Mouse (Mus musculus): ENCODE results near the gene Vps37d.
A peak's percentile ranks its signal among the peaks of the same experiment; 100 is the strongest.
"Not testable (repeated sequence)": the region's sequence is repeated elsewhere in the genome, so short reads cannot be mapped to it uniquely, and the experiment has no call there.

Vps37d gene

DNA sequence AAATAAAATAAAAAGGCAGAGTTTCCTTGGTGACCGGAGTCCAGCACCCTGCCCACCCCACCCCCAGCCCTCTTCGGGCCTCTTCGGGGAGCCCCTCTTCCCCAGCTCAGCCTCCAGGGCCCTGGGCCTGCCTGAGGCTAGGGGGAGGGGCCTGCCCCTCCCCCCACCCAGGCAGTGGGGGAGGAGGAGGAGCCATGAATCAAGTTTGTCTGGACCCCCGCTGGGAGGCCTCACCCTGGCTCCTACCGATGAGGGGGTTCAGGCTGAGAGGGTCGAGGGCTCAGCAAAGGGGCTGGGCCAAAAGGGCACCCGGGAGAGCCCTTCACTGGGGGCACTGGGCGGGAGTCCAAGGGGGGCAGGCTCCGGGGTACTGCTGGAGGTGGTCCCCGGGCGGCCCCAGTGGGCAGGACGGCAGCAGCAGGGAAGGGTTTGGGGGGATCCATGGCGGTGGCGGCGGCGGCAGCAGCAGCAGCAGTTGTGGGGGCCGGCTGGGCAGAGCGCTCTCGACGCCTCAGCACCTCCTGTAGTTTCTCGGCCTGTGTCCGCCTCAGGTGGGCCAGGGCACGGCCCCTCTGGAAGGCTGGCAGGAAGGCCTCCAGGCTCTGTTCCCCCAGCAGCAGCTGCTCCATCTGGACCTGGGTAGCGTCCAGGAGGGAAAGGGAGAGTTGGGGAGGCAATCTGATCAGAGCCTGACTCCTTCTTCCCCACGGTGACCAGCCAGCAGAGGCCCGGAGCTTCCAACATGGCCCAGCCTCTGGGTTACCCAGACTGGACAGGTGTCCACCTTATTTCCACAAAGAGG lies 4.5 kb downstream of the Vps37d start:
- DNase-seq (ENCODE audit: low spot score), result no peak

DNA sequence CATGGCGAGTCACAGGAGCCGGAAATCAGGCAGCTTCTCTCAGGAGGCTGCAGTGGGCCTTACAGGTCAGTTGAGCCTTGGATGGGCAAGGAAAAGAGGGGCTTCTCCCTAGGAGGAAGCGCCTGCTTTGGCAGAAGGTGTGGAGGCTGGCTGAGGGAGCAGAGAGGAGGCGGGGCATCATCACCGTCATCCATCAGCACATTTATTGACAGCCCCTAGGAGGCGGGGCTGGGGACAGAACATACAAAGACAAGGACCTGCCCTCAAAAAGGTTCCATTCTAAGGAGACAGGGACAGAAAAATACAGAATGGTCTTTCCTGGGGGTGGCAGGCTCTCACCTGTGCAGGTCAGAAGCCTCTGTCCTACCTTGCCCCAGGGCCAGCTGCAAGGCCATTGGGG lies 5.3 kb downstream of the Vps37d start:
- no peak for DNase-seq (ENCODE audit: low spot score)

GRCm38 (mm10) chr5:135072061-135072460 lies 6.0 kb downstream of the Vps37d start:
- DNase-seq (ENCODE audit: low spot score), result no peak

DNA sequence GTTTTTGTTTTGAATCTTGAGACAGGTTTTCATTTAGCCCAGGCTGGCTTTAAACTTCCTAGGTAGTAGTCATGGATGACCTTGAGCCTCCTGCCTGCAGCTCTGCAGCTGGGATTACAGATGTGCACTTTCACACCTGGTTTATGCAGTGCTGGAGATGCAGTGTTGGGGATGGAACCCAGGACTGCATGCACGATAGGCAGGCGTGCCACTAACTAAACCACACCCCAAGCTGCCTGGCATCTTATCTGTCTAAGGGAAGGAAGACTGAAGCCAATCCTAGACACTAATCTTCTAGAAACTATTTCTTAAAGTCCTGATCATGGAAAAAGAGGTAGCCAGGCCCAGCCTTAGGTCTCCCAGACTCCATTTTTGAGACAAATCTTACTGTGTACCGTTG lies 7.6 kb downstream of the Vps37d start:
- no peak for DNase-seq (ENCODE audit: low spot score)

DNA sequence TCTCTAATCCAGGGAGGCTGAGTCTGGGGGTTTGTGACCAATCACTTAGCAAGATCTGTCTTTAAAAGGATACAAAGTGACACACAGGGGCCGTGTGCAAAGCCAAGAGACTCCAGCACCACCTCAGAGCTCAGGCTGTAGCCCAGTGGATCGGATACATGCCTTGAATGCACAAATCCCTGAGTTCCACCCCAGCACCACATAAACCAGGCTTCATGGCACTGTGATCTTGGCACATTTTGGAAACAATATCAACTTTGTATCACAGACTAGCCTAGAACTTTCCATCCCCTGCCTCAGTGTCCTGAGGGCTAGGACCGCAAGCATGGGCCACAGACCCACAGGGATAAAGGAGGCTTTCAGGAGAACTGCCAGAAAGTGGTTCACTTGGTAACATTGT lies 12.1 kb downstream of the Vps37d start:
- no peak for DNase-seq (ENCODE audit: low spot score)

DNA sequence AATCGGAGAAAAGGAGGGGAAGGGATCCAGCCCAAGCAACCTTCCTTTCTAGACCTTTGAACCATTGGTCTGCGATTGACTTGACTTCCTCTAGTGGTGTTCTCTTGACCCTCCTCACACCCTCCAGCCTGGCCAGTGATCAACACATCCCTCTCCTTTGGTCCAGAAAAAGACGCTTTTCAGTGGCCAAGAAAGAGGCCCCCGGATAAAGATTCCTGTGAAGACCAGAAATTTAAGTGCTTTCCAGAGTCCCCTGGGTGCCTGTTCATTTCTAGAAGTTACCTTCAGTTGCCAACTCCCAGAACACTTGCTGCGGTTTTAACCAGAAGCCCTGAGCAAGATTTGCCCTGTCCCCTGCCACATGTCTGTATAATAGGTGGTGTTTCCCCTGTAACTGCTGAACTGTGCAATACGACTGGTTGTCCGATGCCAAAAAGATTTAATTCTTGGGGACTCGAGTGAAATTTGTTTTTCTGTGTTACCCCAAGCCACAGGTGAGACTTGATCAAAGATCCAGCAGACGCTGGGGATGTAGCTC lies 13.1 kb downstream of the Vps37d start, which contains the start of gene Bud23:
Gene Bud23 (minus strand): TSS at position 51 of the 538 bp plus-strand sequence.
- not testable (repeated sequence) for DNase-seq (ENCODE audit: low spot score)

DNA sequence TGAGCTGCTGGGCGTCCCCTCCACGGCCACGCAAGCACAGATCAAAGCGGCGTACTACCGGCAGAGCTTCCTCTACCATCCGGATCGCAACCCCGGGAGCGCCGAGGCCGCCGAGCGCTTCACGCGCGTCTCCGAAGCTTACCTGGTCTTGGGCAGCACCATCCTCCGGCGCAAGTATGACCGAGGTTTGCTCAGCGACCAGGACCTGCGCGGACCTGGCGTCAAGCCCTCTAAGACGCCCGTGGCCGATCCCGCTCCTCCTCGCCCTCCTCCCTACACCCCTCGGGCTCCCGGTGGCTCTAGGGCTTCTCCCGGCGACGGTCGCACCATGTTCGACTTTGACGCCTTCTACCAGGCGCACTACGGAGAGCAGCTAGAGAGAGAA lies 13.7 kb downstream of the Vps37d start:
- no peak for DNase-seq (ENCODE audit: low spot score)

DNA sequence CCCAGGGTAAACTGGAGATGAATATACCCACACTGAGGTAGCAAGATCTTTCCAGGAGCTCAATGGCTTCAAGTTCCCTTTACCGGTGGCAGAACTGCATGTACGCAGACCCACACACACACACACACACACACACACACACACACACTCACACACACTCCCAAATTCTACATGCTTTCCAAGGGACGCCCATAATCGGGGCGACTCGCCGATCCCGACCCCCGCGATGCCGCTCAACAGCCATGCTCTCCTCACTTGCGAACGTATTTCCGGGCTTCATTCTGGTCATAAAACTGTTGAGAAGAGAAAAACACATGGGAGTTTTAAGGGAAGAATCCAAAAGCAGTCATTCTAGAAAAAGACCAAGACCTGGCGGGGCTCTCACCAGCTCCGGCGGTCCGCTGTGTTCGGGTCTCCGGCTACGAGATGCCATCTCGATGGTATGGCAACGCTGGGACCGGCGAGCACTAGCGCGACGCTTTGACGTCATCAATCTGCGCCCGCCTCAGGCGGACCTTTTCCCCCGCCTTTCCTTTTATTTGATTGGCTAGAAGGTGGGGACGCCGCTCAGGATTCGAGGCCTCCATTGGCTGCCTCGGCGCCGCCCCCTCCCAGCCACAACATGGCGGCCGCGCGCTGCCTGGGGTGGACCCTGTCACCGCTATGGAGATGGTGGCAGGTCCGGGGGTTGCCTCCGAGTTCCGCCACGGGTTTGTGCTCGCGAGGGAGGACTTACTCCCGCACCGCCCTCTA lies 14.3 kb downstream of the Vps37d start, which contains the start of gene Dnajc30:
Gene Dnajc30 (plus strand): TSS at position 574 of the 753 bp plus-strand sequence.
- DNase-seq (ENCODE audit: low spot score), result peak; percentile 96

GRCm38 (mm10) chr5:135053356-135053755 lies 24.7 kb downstream of the Vps37d start:
- no peak for DNase-seq (ENCODE audit: low spot score)

DNA sequence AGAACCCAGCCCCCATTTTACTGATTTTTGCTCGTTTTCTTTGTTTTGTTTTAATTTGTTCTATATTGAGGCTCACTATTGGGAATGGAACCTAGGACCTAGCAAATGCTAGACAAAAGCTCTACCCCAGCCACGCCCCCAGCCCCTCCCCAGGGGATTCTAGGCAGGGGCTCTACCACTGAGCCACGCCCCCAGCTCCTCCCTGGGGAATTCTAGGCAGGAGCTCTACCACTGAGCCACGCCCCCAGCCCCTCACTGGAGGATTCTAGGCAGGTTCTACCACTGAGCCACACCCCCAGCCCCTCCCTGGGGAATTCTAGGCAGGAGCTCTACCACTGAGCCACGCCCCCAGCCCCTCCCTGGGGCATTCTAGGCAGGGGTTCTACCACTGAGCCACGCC lies 28.8 kb downstream of the Vps37d start:
- not testable (repeated sequence) for DNase-seq (ENCODE audit: low spot score)

- no peak for DNase-seq (ENCODE audit: low spot score)
Measured at GRCm38 (mm10) chr5:135048539-135048938, 29.5 kb downstream of the Vps37d start.

GRCm38 (mm10) chr5:135044575-135044974 lies 33.5 kb downstream of the Vps37d start:
- DNase-seq (ENCODE audit: low spot score), result no peak

- DNase-seq (ENCODE audit: low spot score), result no peak
Measured at GRCm38 (mm10) chr5:135042105-135042788, 35.8 kb downstream of the Vps37d start.

DNA sequence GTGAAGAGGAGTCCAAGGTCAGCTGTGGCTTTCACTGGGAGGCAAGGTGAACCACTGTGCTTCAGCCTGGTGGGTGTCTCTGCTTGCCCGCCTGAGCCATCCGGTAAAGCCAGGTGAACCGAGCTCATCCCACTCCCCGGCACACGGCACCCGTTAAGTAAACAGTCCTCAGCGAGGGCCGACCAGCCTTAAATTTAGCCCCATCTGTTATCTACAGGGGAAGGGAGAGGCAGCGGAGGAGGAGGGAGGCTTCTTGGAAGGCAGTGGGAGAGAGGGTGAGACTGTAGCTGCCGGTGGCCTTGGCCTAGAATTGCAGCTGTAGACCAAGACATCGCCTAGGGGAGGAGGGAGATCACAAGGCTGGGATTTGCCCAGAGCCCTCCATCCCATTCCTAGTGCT lies 37.3 kb downstream of the Vps37d start:
- DNase-seq (ENCODE audit: low spot score), result no peak

GRCm38 (mm10) chr5:135040059-135040458 lies 38.0 kb downstream of the Vps37d start:
- DNase-seq (ENCODE audit: low spot score), result no peak

- DNase-seq (ENCODE audit: low spot score), result no peak
Measured at GRCm38 (mm10) chr5:135039541-135039940, 38.5 kb downstream of the Vps37d start.

DNA sequence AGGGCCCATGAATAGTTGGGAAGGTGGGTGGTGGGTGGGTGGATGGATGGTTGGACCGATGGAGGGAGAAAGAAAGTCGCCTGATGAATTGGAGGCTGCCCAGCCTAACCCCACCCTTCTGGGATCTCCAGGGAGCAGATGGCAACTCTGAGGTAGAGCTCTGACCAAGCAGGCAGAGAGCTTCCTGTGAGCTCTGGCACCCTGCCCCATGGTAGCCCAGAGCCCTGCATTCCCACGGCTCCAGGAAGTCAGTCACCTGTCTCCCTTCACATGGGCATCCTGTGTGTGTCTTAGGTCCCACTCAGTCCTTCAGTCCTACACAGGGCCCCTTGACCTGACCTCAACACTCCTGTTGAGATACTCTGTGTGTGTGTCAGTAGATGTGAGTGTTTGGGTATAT lies 40.1 kb downstream of the Vps37d start:
- no peak for DNase-seq (ENCODE audit: low spot score)

DNA sequence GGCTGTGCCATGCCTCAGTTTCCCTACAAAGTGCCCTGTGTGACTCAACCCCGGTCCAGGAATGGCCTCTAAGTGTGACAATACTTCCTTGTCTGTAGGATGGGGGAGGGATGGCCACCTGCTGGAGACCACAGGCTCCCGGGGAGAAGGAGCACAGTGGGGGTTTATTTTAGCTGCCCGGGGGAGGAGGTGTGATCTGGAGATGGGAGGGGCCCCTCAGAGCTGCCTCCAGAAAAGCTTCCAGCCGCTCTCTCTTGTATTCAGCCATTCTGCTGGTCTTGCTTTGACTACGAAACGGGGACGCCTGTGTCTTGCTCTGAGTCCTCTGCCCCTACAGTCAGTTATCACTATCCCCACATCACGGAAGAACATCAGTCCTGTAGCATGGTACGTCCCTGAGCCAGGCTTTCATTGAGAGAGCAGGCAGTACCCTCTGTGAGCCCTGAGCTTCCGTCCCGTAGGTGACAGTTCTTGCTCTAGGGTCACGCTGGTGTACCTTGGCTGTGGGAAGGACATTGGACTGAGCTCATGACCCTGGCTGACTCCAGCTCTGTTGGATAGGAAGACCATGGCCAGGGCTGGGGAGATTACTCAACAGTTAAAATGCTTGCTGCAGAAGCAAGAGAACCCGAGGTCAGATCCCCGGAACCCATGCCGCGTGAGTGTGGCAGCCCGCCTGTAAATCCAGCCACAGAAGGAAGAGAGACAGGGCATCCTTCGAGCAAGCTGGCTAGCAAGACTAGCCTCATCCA lies 42.3 kb downstream of the Vps37d start:
- DNase-seq (ENCODE audit: low spot score), result no peak

DNA sequence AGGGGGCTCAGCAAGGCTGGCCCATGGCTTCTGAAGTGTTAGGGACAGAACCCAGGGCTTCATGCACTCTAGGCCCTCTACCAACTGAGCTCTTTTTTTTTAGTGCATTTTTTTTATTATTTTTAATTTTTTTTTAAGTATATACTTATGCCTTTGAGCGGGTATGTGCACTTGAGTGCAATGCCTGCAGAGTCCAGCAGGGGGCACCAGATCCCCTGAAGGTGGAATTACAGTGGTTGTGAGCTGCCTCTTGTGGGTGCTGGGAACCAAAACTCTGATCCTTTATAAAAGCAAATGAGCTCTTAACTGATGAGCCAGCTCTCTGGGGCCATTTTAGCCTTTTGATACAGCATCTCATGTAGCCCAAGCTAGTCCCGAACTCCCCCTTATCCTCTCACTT lies 43.5 kb downstream of the Vps37d start:
- DNase-seq (ENCODE audit: low spot score), result no peak

- no peak for DNase-seq (ENCODE audit: low spot score)
Measured at GRCm38 (mm10) chr5:135032581-135032980, 45.5 kb downstream of the Vps37d start.

DNA sequence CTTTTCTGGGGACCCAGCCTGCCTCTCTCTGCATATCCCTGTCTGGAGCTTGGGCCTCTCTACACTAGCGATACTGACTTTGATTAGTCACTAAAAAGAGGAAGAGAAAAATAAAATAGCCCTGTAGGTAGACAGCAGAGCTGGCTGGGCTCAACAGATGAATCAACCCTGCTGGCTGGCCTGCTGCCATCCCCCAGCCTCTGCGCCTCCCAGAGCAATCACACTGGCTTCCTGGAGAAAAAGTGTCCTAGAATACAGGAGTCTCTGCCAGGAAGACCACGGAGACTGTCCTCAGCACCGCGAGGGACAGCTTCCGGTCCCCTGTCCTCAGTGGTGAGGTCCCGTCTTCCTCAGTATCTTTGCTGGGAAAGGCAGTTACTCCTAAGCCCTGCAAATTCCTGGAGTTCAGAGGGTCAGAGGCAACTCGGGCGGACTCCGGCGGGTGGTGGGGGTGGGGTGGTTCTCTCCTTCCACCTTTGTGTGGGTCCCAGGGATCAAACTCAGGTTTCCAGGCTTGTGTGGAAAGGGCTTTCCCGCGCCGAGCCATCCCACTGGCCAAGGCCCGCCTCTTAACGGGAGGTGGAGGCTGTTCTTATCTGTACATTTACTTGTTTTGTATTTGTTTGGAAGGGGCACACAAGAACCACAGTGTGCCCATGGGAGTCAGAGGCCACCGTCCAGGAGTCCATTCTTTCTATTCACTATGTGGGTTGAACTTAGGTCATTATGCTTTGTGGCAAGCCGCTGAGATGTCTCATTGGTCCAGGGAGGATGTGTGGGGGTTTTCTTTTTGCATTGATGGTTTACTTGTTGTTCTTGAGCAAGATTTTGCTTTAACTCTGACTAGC lies 48.8 kb downstream of the Vps37d start:
- DNase-seq (ENCODE audit: low spot score), result peak; percentile 38

Data from urinary bladder, postnatal 25 days (tissue).